In genomic region chr2:35691257-35692049, GRCm38 (mm10) we compare ENCODE assay signal across 8 mouse cellular contexts.
DNase-seq lines count a peak whose midpoint lies in the region; ATAC-seq and TF ChIP-seq lines count a peak whose summit lies in the region.

No protein-coding gene starts in this region.

- H3K4me2 ChIP-seq in hindbrain, embryonic 11.5 days (replicated peaks; ENCODE audit: low read depth, low read length) = no peak overlapping the region
- 0 out of 2 replicates have a peak overlapping the region, but pooled peaks have one; percentile 3 for H3K4me2 ChIP-seq in limb, embryonic 13.5 days (replicated peaks)
- H3K4me2 ChIP-seq in midbrain, embryonic 13.5 days (replicated peaks) = no peak overlapping the region

- peak overlapping the region; percentile 35; the same call in 1 of the 2 replicates for H3K4me3 ChIP-seq in E14TG2a.4 (replicated peaks; ENCODE audit: low read length)
- H3K4me3 ChIP-seq in hindbrain, embryonic 11.5 days (ENCODE audit: low read depth, low read length) = no peak overlapping the region
- no peak overlapping the region for H3K4me3 ChIP-seq in limb, embryonic 13.5 days
- no peak overlapping the region for H3K4me3 ChIP-seq in midbrain, embryonic 13.5 days (replicated peaks)

- no peak overlapping the region for H3K27ac ChIP-seq in hindbrain, embryonic 11.5 days (ENCODE audit: low read depth, low read length)
- peak overlapping the region; percentile 66 for H3K27ac ChIP-seq in limb, embryonic 13.5 days
- H3K27ac ChIP-seq in midbrain, embryonic 13.5 days = peak overlapping the region; percentile 64

- TF ChIP-seq CTCF in E14TG2a.4 (conservative IDR thresholded peaks at IDR 0.05; ENCODE audit: low read length) = no peak

- ATAC-seq in hindbrain, embryonic 11.5 days (ENCODE audit: low FRiP score) = peak; percentile 53
- peak; percentile 37 for ATAC-seq in limb, embryonic 13.5 days (ENCODE audit: low FRiP score, low read depth)
- peak; percentile 59 for ATAC-seq in midbrain, embryonic 13.5 days
- no peak for ATAC-seq in inflammation-experienced regulatory T-cells, adult 6 months

- H3K27me3 ChIP-seq in E14TG2a.4 (ENCODE audit: insufficient read depth, low read length) = no peaks in the 10 kb centered on the region
- H3K27me3 ChIP-seq in hindbrain, embryonic 11.5 days (ENCODE audit: control insufficient read depth, insufficient read depth, low read length) = no peaks in the 10 kb centered on the region
- H3K27me3 ChIP-seq in limb, embryonic 13.5 days = no peaks in the 10 kb centered on the region
- no peaks in the 10 kb centered on the region for H3K27me3 ChIP-seq in midbrain, embryonic 13.5 days

- peaks cover 44% of the 10 kb centered on the region for H3K36me3 ChIP-seq in E14TG2a.4 (ENCODE audit: insufficient read depth, low read length)
- no peaks in the 10 kb centered on the region for H3K36me3 ChIP-seq in hindbrain, embryonic 11.5 days (ENCODE audit: control insufficient read depth, insufficient read depth, low read length)
- H3K36me3 ChIP-seq in limb, embryonic 13.5 days = no peaks in the 10 kb centered on the region
- no peaks in the 10 kb centered on the region for H3K36me3 ChIP-seq in midbrain, embryonic 13.5 days

- H3K9me3 ChIP-seq in E14TG2a.4 (ENCODE audit: low read length) = no peaks in the 10 kb centered on the region
- no peaks in the 10 kb centered on the region for H3K9me3 ChIP-seq in hindbrain, embryonic 11.5 days (ENCODE audit: control insufficient read depth, low read length)
- H3K9me3 ChIP-seq in limb, embryonic 13.5 days = no peaks in the 10 kb centered on the region
- no peaks in the 10 kb centered on the region for H3K9me3 ChIP-seq in midbrain, embryonic 13.5 days

- H3K4me1 ChIP-seq in E14TG2a.4 (replicated peaks; ENCODE audit: low read depth, low read length) = peaks cover 90% of the 10 kb centered on the region
- peaks cover 19% of the 10 kb centered on the region for H3K4me1 ChIP-seq in hindbrain, embryonic 11.5 days (replicated peaks; ENCODE audit: control insufficient read depth, insufficient read depth, low read length)
- peaks cover 100% of the 10 kb centered on the region for H3K4me1 ChIP-seq in limb, embryonic 13.5 days
- H3K4me1 ChIP-seq in midbrain, embryonic 13.5 days (replicated peaks) = peaks cover 93% of the 10 kb centered on the region

- no peak overlapping the region for H3K9ac ChIP-seq in hindbrain, embryonic 11.5 days (ENCODE audit: low read depth, low read length)
- peak overlapping the region; percentile 43; the same call in 1 of the 2 replicates for H3K9ac ChIP-seq in limb, embryonic 13.5 days
- H3K9ac ChIP-seq in midbrain, embryonic 13.5 days (replicated peaks) = no peak overlapping the region; the same call in 1 of the 2 replicates

- 17% methylated on average over 7 of the region's 7 CpGs for WGBS in hindbrain, embryonic 11.5 days
- 17% methylated on average over 7 of the region's 7 CpGs for WGBS in limb, embryonic 13.5 days
- 10% methylated on average over 7 of the region's 7 CpGs for WGBS in midbrain, embryonic 13.5 days

- peak; percentile 75 for DNase-seq in adrenal gland, postnatal 25 days
- peak; percentile 32 for DNase-seq in forelimb bud, embryonic 11.5 days (ENCODE audit: low read depth, low spot score)
- peak; percentile 48 for DNase-seq in hindbrain, embryonic 11.5 days (ENCODE audit: low spot score)
- DNase-seq in urinary bladder, postnatal 4 days (ENCODE audit: low spot score in 2 of 2) = peak; percentile 74 to 75
